Mouse (Mus musculus): Measurements from ENCODE around the gene 2610002M06Rik.

2610002M06Rik gene

DNA sequence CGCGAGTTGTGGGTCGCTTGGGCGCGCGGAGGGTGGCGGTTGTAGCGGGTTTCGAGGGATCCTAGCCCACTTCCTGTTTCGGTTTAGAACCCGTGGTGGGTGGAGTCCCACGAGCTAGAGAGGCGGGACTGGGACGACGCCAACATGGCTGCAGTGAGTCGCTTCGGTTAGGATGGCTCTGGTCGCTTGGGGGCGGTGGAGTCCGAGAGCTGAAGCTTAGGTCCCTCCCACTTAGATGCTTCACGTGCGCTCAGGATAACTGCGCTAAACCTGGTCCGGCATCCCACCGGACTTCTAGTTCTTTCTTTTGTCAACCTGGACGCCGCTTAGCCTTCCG is at the start of gene 2610002M06Rik:
TSS of gene 2610002M06Rik (minus strand) at position 117 of the 337 bp plus-strand sequence.
- peak; percentile 69 for DNase-seq (ENCODE audit: low read depth)

DNA sequence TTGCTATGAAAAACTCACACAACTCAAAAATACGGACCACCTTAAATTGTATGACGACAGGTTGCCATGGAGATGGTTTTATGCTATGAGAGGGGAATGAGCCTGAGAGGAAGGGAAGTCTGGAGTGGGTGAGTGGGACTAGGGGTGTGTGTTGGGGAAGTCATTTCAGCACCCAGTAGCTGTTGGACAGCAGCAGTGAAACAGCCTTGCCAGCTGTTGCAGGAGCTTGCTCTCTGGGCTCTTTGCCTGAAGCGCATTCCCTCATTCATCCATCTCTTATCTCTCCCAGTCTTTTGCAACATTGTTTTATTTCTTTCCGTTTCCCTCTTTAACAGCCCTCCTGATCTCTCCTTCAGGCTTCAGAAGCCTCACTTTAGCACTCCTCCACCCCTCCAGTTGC is 42.0 kb upstream of the 2610002M06Rik start:
- DNase-seq (ENCODE audit: low read depth): no peak

DNA sequence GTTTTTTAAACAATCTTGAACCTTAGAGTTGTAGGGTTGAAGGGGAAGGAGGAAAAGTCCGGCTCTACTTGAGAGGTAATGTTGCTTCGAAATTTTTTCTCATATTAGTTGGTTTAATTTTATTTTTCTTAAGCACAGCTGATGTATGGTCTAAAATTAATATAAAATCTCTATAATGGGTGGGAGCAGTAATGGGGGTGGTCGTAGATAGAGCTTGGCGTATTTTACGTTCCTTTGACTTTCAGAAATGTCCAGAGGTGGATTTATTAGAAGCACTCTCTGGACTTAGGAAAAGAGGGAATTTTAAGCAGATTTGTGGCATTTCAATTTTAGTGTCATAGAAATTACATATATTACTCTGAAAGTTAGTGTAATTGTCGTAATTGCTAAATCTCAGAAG is 592 bp upstream of the 2610002M06Rik start:
- DNase-seq (ENCODE audit: low read depth): no peak

DNA sequence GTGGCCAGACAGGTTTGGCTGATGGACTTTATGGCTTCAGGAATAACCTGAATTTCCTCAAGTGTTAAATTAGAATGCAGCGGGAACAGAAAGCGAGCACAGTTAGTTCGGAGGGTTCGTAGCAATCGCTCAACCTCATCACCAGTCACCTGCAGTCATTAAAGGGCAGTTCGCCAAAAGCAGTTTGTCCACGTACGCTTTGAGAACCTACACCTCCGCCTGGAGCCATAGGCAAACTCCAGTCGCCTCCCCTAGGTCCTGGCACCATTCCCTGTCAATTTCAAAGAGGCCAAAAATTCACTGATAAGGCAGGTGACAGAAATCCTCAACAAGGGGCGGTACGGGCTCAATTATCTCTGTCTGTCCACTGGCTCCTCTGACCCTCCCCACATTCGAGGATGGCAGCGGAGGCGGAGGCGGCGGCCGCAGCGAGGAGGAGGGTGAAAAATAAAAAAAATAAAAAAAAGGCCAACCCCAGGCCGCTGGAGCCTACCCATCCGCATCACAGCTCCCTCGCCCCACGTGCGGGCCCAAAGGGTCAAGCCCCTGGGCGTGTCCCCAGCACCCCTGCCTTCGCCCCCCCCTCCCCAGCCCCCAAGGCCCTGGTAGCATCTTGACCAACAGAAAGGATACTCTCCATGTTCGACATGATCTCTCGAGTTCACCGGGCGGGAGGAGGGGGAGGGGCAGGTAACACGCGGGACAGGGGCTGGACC is 474 bp downstream of the 2610002M06Rik start:
- DNase-seq (ENCODE audit: low read depth): peak; percentile 4

DNA sequence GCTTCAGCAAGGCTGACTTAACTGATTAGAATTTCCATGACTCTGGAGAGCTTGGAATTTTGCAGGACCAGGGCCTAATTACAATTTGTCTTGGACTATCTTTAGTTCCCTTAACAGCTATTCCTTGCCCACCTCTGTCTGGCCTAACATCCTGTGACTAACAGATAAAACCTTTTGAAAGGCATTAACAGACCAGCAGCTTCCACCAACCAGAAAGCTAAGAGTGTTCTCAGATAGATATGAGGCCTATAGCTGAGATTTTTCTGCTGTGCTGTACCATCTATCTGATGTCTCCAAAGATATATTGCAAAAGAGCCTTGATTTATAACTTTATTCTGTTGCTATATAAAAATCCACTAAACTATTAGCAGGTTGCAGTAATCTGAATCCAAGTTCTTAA is 4.0 kb downstream of the 2610002M06Rik start:
- no peak for DNase-seq (ENCODE audit: low read depth)

DNA sequence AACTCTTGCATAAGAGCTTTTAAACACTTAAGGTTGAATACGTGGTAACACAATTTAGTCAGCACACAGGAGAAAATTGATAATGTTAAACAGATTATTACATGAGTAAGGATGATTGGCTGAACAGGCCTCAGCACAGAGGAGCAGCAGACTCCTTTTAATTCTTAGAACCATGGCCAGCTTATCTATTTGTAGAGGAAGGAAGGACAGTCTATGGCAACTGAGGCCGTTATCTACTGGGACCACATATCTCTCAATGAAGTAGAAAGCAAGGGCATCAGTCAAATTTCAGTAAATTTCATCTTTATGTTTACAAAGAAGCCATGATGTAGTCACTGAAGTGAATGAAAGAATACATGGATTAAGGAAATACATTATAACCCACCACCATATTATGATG is 19.2 kb downstream of the 2610002M06Rik start:
- DNase-seq (ENCODE audit: low read depth): no peak

DNA sequence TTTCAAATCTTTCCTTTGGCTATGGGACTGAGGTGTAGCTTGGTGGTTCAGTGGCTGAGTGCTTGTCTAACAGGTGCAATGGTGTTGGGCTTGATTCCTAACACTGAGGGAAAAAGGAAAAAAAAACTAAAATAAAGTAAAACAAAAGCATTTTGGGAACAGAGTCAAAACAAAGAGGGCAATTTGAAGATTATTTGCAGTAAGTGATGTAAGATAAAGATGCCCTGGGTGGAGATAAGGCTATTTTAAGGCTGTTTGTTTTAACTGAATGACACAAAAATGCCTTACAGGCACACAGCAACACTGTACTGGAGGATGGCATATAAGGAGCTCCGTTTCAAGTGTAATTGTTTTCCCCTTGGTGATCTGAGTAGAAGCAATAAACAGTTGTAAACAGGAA is 20.3 kb downstream of the 2610002M06Rik start:
- DNase-seq (ENCODE audit: low read depth): no peak

DNA sequence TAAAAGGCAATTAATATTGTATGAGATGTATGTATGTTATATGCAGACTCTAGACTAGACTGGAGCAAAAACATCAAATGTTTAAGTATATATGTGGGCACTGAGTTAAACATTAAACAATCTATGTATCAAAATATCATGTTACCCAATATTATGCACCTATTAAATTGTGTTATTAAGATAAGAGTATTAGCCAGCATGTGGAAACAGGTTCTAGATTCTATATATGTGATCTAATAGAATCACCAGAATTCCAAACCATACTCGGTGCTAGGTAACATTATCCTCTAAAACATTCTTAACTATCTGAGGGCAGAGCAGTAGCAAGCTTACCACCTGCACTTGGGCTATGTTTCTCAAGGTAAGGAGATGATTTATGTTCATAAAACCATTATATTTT is 23.8 kb downstream of the 2610002M06Rik start, which contains the start of gene Tent5d:
TSS of gene Tent5d (plus strand) at position 301 of the 400 bp plus-strand sequence.
- DNase-seq (ENCODE audit: low read depth): no peak

DNA sequence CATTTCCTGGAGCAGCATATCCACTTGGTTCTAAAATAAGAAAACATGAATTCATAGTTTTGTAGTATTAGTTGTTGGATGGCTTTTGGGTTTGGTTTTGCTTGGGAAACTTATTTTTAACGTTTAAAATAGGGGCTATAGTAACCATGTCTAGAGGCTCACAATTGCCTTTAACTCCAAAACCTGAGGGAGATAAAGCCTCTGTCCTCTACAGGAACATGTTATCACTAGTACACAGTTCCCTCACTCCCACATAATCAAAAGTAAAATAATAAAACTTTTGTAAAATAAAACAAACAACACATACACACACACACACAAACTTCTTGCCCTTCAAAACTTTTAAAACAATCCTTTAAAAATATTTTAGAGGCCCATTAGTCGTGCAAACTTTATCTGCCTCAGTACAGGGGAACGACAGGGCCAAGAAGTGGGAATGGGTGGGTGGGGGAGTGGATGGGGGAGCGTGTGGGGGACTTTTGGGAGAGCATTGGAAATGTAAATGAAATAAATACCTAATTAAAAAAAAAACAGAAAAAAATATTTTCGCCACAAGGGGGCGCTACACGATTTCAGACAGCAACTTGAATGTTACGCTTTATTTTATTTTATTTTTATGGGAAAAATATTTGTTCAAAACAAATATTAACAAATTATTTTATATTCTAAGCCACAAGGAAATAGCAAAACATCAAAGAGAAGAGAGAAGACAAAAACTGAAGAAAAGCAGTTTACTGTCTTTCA is 25.2 kb downstream of the 2610002M06Rik start:
- DNase-seq (ENCODE audit: low read depth): no peak

DNA sequence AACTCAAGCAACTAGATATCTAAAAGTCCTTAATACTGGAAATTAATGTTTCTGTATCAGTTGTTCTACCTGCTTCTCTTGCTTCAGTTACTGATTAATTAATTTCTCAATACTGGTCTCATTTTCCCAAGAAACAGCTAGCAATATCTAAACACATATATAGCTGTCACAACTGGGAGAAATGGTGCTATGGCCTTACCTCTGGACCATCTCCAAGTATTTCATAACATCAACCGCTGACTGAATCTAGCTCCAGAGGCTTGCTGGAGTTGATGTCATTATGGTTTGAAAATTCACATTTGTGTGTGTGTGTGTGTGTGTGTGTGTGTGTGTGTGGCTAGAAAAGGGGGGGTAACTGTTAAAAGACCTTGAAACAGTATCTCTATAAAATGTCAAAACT is 26.0 kb downstream of the 2610002M06Rik start:
- no peak for DNase-seq (ENCODE audit: low read depth)

DNA sequence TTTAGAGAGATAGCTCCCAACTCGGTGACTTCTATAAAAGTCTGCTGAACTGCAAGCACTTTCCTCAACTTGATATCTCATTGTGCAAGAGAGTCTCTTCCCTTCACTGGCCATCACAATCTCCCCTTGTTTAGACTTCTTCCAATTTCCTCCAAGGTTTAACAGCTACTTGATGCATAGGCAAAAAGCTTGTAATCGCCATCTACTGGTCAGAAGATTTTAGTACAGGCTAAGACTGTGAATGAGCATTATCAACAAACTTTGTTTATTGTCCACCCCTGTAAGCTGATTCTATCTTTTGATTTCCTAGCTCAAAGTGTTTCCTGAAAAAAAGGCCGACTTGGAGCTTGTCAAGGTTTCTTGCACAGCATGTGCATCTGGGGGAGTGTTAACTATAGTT is 48.2 kb downstream of the 2610002M06Rik start:
- no peak for DNase-seq (ENCODE audit: low read depth)
